Mouse (Mus musculus) forebrain, embryonic 14.5 days (tissue): ENCODE measurements around the gene B4galnt1. TPM values are rescaled to one million over a fixed set of nuclear protein-coding genes. Genes with fewer than 3 reads are reported as not detected.
A peak's percentile ranks its signal among the peaks of the same experiment; 100 is the strongest.

Experiments
- ATAC-seq: fragments of 200-750 bp; cut with Nextera tagmentation; 2 replicates; pipeline ENCODE4 v1.8.0; 2017; ENCODE audit warnings: mild to moderate bottlenecking, moderate library complexity
- DNase-seq: peaks from one replicate; pipeline ENCODE4 v3.0.0-alpha.2; 2015; ENCODE audit warnings: low spot score
- H3K27ac ChIP-seq: fragments of 300-500 bp; sonication (generic); 2 replicates; pipeline ENCODE4 v1.5.1; 2014; ENCODE audit warnings: low read depth, mild to moderate bottlenecking, control low read depth, low read length, moderate library complexity
- H3K27me3 ChIP-seq: fragments of 300-500 bp; sonication (generic); replicated peaks from 2 replicates; pipeline ENCODE4 v1.6.1; 2014; ENCODE audit warnings: low read length, control low read depth, mixed read lengths; ENCODE audit not compliant: control insufficient read depth, insufficient read depth
- H3K36me3 ChIP-seq: fragments of 300-500 bp; sonication (generic); 2 replicates; pipeline ENCODE4 v1.6.1; 2014; ENCODE audit warnings: low read length, control low read depth; ENCODE audit not compliant: control insufficient read depth, insufficient read depth
- H3K4me1 ChIP-seq: fragments of 300-500 bp; sonication (generic); 2 replicates; pipeline ENCODE4 v1.6.1; 2014; ENCODE audit warnings: antibody characterized with exemption, low read length, control low read depth; ENCODE audit not compliant: control insufficient read depth, insufficient read depth
- H3K4me2 ChIP-seq: fragments of 300-500 bp; sonication (generic); 2 replicates; pipeline ENCODE4 v1.6.1; 2014; ENCODE audit warnings: mild to moderate bottlenecking, control low read depth, low read length
- H3K4me3 ChIP-seq: fragments of 300-500 bp; sonication (generic); 2 replicates; pipeline ENCODE4 v1.5.1; 2014; ENCODE audit warnings: low read depth, low read length, control low read depth
- H3K9ac ChIP-seq: fragments of 300-500 bp; sonication (generic); 2 replicates; pipeline ENCODE4 v1.6.1; 2014; ENCODE audit warnings: mild to moderate bottlenecking, low read length, control low read depth, moderate library complexity
- H3K9me3 ChIP-seq: fragments of 300-500 bp; sonication (generic); replicated peaks from 2 replicates; pipeline ENCODE4 v1.6.1; 2016; ENCODE audit warnings: low read length, control low read depth, mixed read lengths; ENCODE audit not compliant: control insufficient read depth
- WGBS: fragments of 180-500 bp; shearing (Covaris S2); extraction: QIAGEN DNeasy Blood & Tissue Kit; methylation state at CpG from one replicate; pipeline ENCODE4 v1.1.7; 2014; 5-methylcytosine and 5-hydroxymethylcytosine counted together
- polyA plus RNA-seq: library from polyadenylated mRNA; unstranded; fragments of >200 nt; fragmentation: Nextera tagmentation; extraction: Ambion mirVana; gene quantifications from 2 replicates; pipeline ENCODE4 v1.2.1, GENCODE M21; 2014

B4galnt1 gene
- polyA plus RNA-seq, 1 experiment from 2014 or later: 30.7 TPM

DNA sequence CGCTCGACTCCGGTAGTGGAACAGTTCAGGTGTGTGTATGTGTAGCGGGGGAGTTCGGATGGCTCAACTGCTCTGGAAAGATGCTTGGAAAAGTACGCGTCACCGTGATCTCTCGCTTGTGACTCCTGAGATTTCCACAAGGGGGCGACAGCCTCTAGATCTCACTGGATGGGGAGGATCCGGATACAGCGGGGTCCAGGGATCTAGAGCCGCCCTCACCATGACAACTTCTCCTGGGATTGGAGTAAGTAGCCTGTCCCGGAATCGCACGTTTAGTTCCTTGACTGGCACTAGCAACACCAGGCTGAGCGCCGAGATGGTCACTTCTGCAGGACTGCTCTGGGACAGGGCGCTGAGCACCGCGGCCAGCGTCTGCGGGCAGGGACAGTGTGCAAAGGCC lies 12.7 kb downstream of the B4galnt1 start:
- Histone ChIP-seq H3K27ac (no peak overlapping the region), H3K9me3 (no peaks in the 10 kb centered on the region), H3K36me3 (no peaks in the 10 kb centered on the region), H3K4me1 (peaks cover 9% of the 10 kb centered on the region), H3K4me2 (peak overlapping the region; percentile 41), H3K4me3 (peak overlapping the region; percentile 20), H3K27me3 (peaks cover 50% of the 10 kb centered on the region), H3K9ac (no peak overlapping the region)
- ATAC-seq (peak; percentile 67), DNase-seq (peak; percentile 91)
- 1% methylated on average over 23 of the region's 23 CpGs for WGBS

DNA sequence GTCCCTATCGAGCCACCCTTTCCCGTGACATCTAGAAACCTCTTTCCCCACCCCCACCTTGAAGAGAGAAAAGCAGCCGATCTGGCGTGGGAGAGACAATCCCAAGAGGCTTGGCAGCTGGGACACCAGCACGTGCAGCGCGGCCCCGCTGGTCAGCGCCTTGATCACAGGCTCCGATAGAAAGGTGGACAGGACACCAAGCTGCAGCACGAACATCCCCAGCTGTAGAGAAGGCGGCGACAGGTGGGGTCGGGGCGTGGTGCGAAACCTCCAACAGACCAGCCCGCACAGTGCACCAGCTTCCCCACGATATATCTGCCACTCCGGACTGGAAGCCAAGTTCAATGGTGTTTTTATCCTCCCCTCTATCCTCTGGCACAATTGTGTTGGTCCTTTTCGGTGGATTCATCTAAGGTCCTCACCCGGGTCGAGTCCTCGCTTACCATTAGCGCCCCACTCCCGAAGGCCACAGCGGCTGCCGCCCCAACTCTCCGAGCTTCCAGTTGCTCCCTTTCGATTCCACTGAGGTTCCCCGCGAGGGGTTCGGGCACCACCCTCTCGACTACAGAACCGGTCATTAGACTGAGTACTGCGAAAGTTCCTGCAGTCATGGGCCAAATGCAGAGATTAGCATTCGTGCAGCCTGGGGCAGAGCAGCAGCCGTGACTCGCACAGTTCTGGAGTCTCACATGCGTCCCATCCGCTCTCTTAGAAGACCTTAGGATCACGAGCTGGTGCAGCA lies 13.4 kb downstream of the B4galnt1 start:
- no peak overlapping the region for H3K27ac ChIP-seq
- H3K36me3 ChIP-seq: no peaks in the 10 kb centered on the region
- DNase-seq (no peak), ATAC-seq (no peak)
- H3K4me1 ChIP-seq: peaks cover 9% of the 10 kb centered on the region
- no peak overlapping the region for H3K9ac ChIP-seq
- H3K4me3 ChIP-seq: peak overlapping the region; percentile 20
- WGBS: 3% methylated on average over 41 of the region's 41 CpGs
- peak overlapping the region; percentile 41 for H3K4me2 ChIP-seq
- H3K9me3 ChIP-seq: no peaks in the 10 kb centered on the region
- peaks cover 50% of the 10 kb centered on the region for H3K27me3 ChIP-seq

DNA sequence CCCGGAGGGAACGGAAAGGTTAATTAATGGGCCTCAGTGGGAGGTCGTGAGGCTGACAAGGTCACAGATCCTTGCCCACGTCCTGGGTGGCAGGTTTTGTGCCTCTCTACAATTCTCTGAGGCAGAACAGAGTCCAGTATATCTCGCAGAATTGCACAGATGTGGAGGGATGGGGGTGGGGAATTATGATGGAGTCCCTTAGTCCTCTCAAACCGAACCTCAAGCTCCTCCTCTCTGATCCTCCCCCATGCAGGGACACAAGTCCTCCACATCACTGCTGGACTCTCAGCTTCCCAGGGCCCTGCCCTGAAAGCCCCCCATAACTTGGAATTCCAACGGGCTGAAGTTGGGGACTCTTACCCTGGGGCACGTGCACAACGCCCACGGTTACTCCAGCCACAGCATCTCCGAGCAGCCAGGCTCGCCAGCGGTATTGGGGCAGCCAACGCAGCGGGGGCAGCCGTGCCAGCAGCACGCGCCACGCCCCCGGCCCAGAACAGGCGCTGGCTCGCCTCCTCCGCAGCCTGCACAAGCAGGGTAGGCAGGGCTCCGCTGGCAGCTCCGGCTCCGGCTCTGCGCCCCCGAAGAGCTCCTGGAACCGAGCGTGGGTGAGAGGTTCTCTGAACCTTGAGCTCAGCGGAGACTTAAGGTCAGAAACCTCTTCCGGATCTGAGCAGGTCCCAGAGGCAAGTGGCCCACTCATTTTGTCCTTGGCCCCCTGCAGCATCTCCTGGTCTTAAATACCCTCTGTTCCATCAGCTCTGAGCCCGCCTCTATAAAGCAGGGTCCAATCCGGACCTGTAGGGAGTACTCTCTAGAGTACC lies 15.1 kb downstream of the B4galnt1 start, which contains the start of gene Slc26a10:
TSS of gene Slc26a10 (minus strand) at position 775 of the 824 bp plus-strand sequence.
- Histone ChIP-seq H3K4me3 (no peak within 1 kb of the TSS), H3K4me2 (peak within 1 kb of the TSS; percentile 39), H3K9me3 (no peaks in the 10 kb centered on the region), H3K27ac (no peak within 1 kb of the TSS), H3K36me3 (no peaks in the 10 kb centered on the region), H3K9ac (no peak within 1 kb of the TSS), H3K27me3 (peaks cover 50% of the 10 kb centered on the region), H3K4me1 (peaks cover 9% of the 10 kb centered on the region)
- 1% methylated on average over 34 of the region's 34 CpGs for WGBS
- ATAC-seq: peak; percentile 43; the same call in 1 of the 2 replicates
- DNase-seq: peak; percentile 53

DNA sequence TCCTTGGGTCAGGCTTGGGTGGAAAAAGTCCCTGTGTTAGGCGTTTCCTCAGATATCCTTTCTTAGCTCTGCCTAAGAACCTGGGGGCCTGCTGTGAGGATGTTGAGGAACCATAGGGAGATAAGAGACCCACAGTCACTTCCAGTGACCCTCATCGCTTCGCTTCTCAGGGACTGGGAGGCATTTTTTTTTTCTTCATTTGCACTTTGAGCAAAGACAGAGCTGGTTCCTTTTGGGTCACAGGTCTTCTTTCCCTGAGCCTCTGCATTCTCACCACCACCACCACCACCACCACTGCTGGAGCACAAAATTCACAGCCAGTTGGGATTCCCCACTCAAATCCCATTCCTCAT lies 15.6 kb downstream of the B4galnt1 start:
- Histone ChIP-seq H3K4me1 (peaks cover 9% of the 10 kb centered on the region), H3K27me3 (peaks cover 50% of the 10 kb centered on the region), H3K4me3 (no peak overlapping the region), H3K36me3 (no peaks in the 10 kb centered on the region), H3K27ac (no peak overlapping the region), H3K9ac (no peak overlapping the region), H3K4me2 (no peak overlapping the region), H3K9me3 (no peaks in the 10 kb centered on the region)
- DNase-seq: no peak
- ATAC-seq: no peak
- WGBS: 15% methylated on average over 3 of the region's 3 CpGs

DNA sequence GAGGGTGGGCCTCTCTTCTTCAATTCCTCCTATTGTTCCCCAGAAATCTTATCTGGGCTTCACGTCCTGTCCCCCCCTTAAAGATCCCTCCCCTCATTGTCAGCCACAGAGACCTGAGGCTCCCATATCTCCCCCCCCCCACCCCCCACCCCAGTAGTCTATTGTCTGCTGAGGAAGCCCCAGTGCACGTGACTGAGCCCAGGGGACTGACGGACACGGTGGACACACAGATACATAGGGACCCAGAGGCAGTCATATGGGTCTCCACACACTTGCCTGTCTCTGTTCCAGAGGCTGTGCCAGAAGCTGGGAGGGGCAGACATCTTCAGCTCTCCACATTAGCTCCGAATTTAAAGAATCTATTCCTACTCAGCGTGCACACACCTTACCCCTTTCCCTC lies 16.5 kb downstream of the B4galnt1 start:
- Histone ChIP-seq H3K4me2 (no peak overlapping the region), H3K27ac (no peak overlapping the region), H3K27me3 (peaks cover 43% of the 10 kb centered on the region), H3K9me3 (no peaks in the 10 kb centered on the region), H3K4me1 (peaks cover 9% of the 10 kb centered on the region), H3K4me3 (no peak overlapping the region), H3K36me3 (no peaks in the 10 kb centered on the region), H3K9ac (no peak overlapping the region)
- no peak for DNase-seq
- no peak for ATAC-seq
- WGBS: 62% methylated on average over 6 of the region's 6 CpGs

DNA sequence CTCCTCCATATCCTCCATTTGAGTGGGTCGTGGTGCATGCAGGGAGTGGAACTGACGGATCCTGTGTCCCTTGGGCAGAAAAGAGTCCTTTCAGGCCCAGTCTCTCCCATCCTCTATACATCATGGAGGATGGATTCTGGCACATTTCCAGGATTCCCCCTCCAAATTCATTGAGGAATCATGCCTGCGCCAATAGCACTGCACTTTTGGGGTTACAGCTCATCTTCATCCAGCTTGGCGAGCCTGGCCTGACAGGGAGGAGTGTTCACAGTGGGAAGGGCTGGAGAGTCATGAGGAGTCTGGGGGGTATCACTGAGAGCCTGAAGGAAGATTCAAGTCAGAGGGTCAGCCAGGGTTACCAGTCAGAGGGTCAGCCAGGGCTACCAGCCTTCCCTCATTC lies 17.6 kb downstream of the B4galnt1 start:
- no peak for ATAC-seq
- Histone ChIP-seq H3K9me3 (no peaks in the 10 kb centered on the region), H3K4me3 (no peak overlapping the region), H3K4me2 (no peak overlapping the region), H3K27me3 (peaks cover 36% of the 10 kb centered on the region), H3K27ac (no peak overlapping the region), H3K9ac (no peak overlapping the region), H3K4me1 (peaks cover 13% of the 10 kb centered on the region), H3K36me3 (no peaks in the 10 kb centered on the region)
- WGBS: 83% methylated on average over 4 of the region's 4 CpGs
- no peak for DNase-seq

DNA sequence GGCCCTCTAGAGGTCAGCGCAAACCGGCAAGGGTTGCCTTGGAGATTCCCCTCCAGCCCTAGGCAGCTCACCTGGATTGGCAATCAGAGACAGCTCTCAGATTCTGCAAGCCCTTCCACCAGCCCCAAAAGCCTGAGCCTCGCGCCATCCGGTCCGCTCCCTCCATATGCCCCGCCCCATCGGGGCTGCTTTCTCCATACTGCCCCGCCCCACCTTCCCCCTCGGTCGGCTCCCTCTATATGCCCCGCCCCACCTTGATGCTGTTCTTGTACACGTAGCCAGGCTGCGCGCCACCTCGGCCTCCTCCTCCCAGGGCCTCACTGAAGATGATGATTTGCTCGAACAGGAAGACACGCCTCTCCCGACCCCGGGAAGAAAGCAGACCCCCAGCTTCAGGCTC lies 18.7 kb downstream of the B4galnt1 start:
- ATAC-seq: no peak
- Histone ChIP-seq H3K9ac (peak overlapping the region; percentile 2), H3K9me3 (no peaks in the 10 kb centered on the region), H3K27ac (no peak overlapping the region), H3K27me3 (peaks cover 26% of the 10 kb centered on the region), H3K36me3 (no peaks in the 10 kb centered on the region), H3K4me1 (peaks cover 9% of the 10 kb centered on the region; the same call in 1 of the 2 replicates), H3K4me3 (no peak overlapping the region), H3K4me2 (peak overlapping the region; percentile 25)
- WGBS: 13% methylated on average over 20 of the region's 20 CpGs
- DNase-seq: no peak

DNA sequence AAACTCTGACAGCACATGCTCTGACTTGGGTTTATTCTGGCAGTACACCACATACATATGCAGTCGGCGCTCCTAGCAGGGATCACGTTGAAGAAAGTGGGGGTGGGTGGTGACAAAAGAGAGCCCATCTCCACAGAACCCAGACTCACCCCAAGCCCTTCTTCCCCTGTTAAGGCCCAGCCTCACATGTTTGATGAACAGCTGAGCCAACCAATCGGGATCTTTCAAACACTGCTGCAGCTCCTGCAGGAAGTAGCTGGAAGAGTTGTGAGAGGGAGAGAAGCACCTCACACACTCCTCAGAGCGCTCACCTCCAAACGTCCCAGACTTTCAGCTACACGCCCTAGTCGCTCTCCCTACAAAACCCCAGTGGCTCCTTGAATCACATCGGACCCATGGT lies 20.1 kb downstream of the B4galnt1 start:
- Histone ChIP-seq H3K27ac (no peak overlapping the region), H3K9ac (no peak overlapping the region), H3K4me2 (no peak overlapping the region), H3K27me3 (peaks cover 12% of the 10 kb centered on the region), H3K9me3 (no peaks in the 10 kb centered on the region), H3K36me3 (no peaks in the 10 kb centered on the region), H3K4me3 (no peak overlapping the region), H3K4me1 (peaks cover 20% of the 10 kb centered on the region)
- ATAC-seq (no peak), DNase-seq (no peak)
- 71% methylated on average over 9 of the region's 9 CpGs for WGBS

DNA sequence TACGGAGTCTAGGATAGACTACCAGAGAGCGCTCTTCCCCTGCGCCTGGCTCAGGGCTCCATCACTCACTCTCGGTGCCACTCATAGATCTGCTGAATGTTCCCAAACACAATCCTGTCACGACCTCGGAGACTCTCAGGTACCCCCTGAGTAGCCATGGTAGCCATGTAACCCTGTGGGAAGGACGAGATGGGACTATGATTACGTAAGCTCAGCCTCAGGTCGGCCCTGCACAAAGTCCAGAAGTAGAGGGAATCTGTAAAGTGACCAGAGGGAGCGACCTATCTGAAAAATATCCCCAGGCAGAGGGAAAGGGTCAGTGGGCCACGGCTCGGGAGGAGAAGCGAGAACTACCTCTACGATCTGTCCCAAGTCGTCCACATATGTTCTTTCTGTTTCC lies 20.5 kb downstream of the B4galnt1 start:
- no peak overlapping the region for H3K4me3 ChIP-seq
- no peak for DNase-seq
- no peak overlapping the region for H3K4me2 ChIP-seq
- no peaks in the 10 kb centered on the region for H3K9me3 ChIP-seq
- no peak overlapping the region for H3K9ac ChIP-seq
- peaks cover 19% of the 10 kb centered on the region for H3K4me1 ChIP-seq
- H3K27me3 ChIP-seq: peaks cover 8% of the 10 kb centered on the region
- ATAC-seq: no peak
- no peak overlapping the region for H3K27ac ChIP-seq
- H3K36me3 ChIP-seq: no peaks in the 10 kb centered on the region; the same call in 1 of the 2 replicates
- WGBS: 88% methylated on average over 15 of the region's 15 CpGs
